Mouse (Mus musculus) thymus, postnatal 25 days (tissue): ENCODE data around the gene Ceacam16.

Experiments used
- DNase-seq: peaks from one replicate; pipeline ENCODE4 v3.0.0; 2022

Gene Ceacam16

DNA sequence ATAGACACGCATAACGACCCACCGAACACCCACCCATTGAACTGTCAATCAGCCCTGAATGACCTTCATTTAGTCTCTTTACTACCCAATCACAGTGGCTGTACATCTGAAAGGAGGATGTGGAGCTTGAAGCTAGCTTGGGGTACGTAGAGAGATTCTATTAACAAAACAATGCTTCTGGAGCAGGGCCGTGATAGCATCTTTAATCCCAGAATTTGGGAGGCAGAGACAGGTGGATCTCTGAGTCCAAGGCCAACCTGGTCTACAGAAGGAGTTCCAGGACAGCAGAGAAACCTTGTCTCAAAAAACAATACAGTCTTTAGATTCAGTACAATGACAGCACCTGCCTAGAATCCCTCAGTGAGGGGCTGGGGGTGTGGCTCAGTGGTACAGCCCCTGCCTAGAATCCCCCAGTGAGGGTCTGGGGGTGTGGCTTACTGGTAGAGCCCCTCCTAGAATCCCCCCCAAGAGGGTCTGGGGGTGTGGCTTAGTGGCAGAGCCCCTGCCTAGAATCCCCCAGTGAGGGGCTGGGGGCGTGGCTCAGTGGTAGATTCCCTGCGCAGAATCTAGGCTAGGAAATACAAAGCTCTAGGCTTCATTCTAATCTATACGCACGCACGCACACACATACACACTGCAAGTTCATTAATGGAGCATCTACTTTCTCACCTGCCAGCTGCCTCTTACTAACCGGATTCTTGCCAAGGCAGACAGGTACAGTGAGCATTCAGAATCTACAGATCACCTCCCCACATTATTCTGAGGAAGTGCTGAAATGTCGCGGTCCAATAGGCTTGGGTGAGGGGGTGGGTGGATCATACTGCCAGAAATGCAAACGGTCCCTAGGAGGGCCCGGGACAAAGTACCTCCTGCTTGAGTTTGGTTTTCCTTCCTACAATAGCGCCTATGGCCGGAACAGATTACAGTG is 45.5 kb downstream of the Ceacam16 start:
- DNase-seq: no peak

DNA sequence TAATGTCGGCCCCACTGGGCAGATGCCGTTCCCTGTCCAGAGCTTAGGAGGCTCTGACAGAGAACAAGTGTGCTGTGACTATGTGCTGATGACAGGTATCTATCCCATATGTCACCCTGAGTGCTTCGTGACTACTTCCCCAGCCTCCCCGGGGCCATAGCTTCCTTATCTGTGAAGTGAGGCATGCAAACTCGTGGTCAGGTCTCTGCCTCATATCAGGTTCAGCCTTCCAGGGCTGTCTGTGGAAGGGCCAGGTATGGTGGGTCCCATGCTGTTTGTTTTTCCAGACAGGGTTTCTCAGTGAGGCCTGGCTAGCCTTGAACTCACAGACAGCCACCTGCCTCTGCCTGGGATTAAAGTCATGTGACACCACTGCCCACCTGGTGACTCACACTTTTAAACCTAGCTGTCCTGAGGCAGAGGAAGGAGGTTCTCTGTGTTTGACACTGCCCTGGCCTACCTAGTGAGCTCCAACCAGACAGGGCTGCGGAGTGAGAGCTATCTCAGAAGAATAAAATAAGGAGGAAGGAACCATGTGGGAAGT is 47.4 kb downstream of the Ceacam16 start:
- no peak for DNase-seq

DNA sequence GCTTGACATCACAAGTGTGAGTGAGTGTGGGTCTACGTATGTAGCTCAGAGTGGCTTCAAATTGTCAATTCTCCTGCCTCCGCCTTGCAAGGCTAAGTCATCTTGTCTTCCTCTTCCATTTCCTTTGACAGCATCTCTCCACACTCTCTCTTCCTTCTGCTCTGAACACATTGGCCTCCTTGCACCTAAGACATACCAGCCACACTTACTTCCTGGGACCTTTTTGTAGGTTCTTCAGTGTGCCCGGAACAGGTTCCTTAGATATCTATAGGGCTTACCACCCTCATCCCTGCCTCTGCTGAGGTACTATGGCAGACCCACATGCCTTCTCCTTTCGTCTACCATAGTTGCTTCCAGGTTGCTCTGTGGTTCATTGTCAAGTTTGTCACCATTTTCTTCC is 47.9 kb downstream of the Ceacam16 start:
- DNase-seq: no peak

DNA sequence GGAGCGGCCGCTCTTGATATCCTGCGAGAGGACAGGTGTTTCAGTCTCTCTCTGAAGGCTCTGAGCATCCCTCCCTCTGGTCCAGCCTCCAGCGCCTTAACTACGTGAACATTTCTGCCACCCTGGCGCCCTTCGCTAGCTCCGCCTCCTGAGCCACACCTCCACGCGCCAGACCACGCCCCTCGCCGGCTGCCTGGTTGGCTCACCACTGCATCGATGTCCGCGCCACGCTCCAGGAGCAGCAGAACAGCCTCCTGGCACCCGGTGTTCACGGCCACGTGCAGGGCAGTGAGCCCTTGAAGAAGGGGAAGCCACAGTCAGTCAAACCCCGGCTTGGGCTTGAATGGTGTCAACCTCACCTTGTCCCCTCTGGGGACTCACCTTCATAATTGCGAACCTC is 50.0 kb downstream of the Ceacam16 start:
- no peak for DNase-seq

DNA sequence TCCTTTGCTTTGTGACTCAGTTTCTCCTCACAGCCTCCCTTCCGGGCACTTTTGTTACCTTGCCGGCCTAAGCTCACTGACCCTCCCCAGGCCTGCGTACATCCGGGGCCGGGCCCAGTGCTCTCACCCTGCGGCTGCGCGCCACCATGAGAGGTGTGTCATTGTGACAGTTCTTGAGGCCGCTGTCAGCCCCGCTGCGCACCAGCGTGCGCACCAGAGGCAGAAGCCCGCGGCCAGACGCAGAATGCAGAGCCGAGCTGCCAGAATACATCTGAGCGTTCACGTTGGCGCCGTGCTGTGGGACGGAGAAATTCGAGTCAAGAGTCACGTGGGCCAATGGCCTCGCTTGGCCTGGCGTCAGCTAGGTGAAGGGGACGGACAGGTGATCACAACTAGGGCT is 51.7 kb downstream of the Ceacam16 start:
- DNase-seq: no peak

DNA sequence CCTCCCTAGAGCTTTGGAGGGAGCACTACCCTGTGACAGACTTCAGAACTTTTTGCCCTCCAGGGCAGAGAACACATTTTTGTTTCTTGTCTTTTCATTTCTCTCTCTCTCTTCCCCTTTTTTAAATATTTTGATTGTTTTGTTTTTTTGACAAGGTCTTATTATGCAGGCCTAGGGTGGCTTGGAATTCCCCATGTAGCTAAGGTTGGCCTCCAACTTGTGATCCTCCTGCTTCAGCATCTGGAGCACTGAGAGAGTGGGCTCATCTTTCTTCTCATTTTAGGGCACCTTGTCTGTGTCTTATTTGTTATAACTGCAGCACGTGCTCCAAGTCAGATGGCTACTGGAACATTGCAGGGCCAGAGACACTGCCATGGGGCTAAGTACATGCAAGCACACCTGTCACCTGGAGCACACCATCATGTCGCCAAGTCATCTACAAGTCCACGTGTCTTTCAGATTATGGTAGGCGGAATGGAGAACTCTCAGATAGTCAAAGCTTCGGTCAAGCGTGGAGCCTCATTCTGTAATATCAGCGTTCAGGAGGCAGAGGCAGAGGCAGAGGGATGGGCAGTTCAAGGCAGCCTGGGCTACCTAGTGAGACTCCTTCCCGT is 54.6 kb downstream of the Ceacam16 start:
- DNase-seq: no peak

DNA sequence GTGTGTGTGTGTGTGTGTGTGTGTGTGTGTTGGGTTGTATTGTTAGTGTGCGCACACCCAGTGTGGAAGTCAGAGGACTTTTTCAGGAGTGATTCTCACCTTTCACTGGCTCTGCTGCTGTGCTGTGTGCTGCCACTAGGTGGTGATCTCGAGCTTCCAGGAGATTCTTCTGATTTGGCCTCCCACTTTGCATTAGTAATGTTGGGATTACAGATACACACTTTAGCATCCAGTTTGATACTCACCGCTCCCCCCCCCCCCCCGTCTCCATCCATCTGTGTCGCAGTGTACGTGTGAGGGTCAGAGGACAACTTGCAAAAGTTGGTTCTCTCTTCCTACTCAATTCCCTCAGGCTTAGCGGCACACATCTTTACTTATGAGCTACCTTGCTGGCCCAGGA is 58.1 kb downstream of the Ceacam16 start:
- peak; percentile 79 for DNase-seq
